Mouse (Mus musculus): ENCODE results near the gene Dennd5b. TPM values are rescaled to one million over a fixed set of nuclear protein-coding genes. Genes with fewer than 3 reads are reported as not detected.

Dennd5b gene
- polyA plus RNA-seq, 1 experiment from 2014 or later = 17.0 TPM

DNA sequence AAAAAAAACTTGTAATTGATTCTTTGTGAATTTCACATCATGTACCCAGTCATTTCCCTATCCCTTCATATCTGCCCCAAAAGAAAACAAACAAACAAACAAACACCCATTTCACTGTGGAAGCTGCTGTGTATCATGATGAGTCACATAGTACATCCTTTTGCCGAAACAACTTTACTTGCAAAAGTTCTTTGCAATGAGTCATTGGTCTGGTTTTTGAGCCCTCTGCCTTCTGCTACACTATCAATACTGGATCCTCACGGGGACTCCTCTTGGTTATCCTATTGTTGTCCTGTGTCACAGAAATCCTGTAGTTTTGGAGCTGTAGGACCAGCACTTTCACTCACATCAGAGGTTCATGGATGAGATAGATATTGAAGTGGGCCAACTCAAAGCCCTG lies 7.4 kb upstream of the Dennd5b start:
- Histone ChIP-seq H3K4me1 (ENCODE audit: control insufficient read depth, insufficient read depth, low read length) (no peaks in the 10 kb centered on the region), H3K27ac (ENCODE audit: low read depth, low read length) (no peak overlapping the region), H3K27me3 (ENCODE audit: control insufficient read depth, insufficient read depth, low read length) (no peaks in the 10 kb centered on the region), H3K4me2 (no peak overlapping the region), H3K36me3 (ENCODE audit: control insufficient read depth, insufficient read depth, low read length) (no peaks in the 10 kb centered on the region), H3K4me3 (ENCODE audit: low read depth, low read length) (no peak overlapping the region), H3K9me3 (ENCODE audit: control insufficient read depth, low read length) (no peaks in the 10 kb centered on the region), H3K9ac (ENCODE audit: low read length) (no peak overlapping the region)
- ATAC-seq (ENCODE audit: low FRiP score) (no peak), DNase-seq (ENCODE audit: low spot score, missing footprints) (no peak)
- 88% methylated on average over 2 of the region's 2 CpGs for WGBS

- no peaks in the 10 kb centered on the region for H3K27me3 ChIP-seq (ENCODE audit: control insufficient read depth, insufficient read depth, low read length)
- H3K4me1 ChIP-seq (ENCODE audit: control insufficient read depth, insufficient read depth, low read length) = no peaks in the 10 kb centered on the region
- H3K27ac ChIP-seq (ENCODE audit: low read depth, low read length) = no peak overlapping the region
- ATAC-seq (ENCODE audit: low FRiP score) = no peak
- no peak overlapping the region for H3K9ac ChIP-seq (ENCODE audit: low read length)
- H3K4me3 ChIP-seq (ENCODE audit: low read depth, low read length) = no peak overlapping the region
- H3K36me3 ChIP-seq (ENCODE audit: control insufficient read depth, insufficient read depth, low read length) = no peaks in the 10 kb centered on the region
- no peak overlapping the region for H3K4me2 ChIP-seq
- DNase-seq (ENCODE audit: low spot score, missing footprints) = no peak
- 78% methylated on average over 3 of the region's 3 CpGs for WGBS
- no peaks in the 10 kb centered on the region for H3K9me3 ChIP-seq (ENCODE audit: control insufficient read depth, low read length)
Observed at GRCm38 (mm10) chr6:149107615-149108014, 6.1 kb upstream of the Dennd5b start.

- Histone ChIP-seq H3K27me3 (ENCODE audit: control insufficient read depth, insufficient read depth, low read length) (no peaks in the 10 kb centered on the region), H3K4me2 (no peak overlapping the region), H3K9me3 (ENCODE audit: control insufficient read depth, low read length) (no peaks in the 10 kb centered on the region), H3K4me3 (ENCODE audit: low read depth, low read length) (no peak overlapping the region), H3K27ac (ENCODE audit: low read depth, low read length) (no peak overlapping the region), H3K4me1 (ENCODE audit: control insufficient read depth, insufficient read depth, low read length) (peaks cover 3% of the 10 kb centered on the region; the same call in 1 of the 2 replicates), H3K36me3 (ENCODE audit: control insufficient read depth, insufficient read depth, low read length) (no peaks in the 10 kb centered on the region), H3K9ac (ENCODE audit: low read length) (no peak overlapping the region)
- DNase-seq (ENCODE audit: low spot score, missing footprints) (no peak), ATAC-seq (ENCODE audit: low FRiP score) (no peak)
- WGBS = 98% methylated on average over 1 of the region's 1 CpGs
Observed at GRCm38 (mm10) chr6:149103451-149103850, 2.0 kb upstream of the Dennd5b start.

DNA sequence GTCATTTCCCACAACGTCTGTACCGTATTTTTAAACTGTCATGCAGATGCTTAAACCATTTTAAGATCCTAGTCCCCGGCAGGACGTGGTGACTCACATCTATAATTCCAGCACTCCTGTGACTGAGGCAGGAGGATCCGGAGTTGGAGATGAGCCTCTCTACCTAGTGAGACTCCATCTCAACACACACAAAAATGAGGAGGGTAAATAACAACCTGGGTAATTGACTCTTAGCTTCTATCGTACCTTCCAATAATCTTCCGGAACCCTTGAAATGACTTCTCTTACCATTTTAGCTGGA lies 413 bp upstream of the Dennd5b start:
- Histone ChIP-seq H3K4me2 (peak overlapping the region; percentile 77), H3K27ac (ENCODE audit: low read depth, low read length) (peak overlapping the region; percentile 97; the same call in 1 of the 2 replicates), H3K9ac (ENCODE audit: low read length) (peak overlapping the region; percentile 96), H3K27me3 (ENCODE audit: control insufficient read depth, insufficient read depth, low read length) (no peaks in the 10 kb centered on the region), H3K36me3 (ENCODE audit: control insufficient read depth, insufficient read depth, low read length) (no peaks in the 10 kb centered on the region), H3K4me3 (ENCODE audit: low read depth, low read length) (peak overlapping the region; percentile 86), H3K4me1 (ENCODE audit: control insufficient read depth, insufficient read depth, low read length) (peaks cover 3% of the 10 kb centered on the region; the same call in 1 of the 2 replicates), H3K9me3 (ENCODE audit: control insufficient read depth, low read length) (no peaks in the 10 kb centered on the region)
- ATAC-seq (ENCODE audit: low FRiP score) (peak; percentile 34), DNase-seq (ENCODE audit: low spot score, missing footprints) (no peak)
- 12% methylated on average over 7 of the region's 7 CpGs for WGBS

DNA sequence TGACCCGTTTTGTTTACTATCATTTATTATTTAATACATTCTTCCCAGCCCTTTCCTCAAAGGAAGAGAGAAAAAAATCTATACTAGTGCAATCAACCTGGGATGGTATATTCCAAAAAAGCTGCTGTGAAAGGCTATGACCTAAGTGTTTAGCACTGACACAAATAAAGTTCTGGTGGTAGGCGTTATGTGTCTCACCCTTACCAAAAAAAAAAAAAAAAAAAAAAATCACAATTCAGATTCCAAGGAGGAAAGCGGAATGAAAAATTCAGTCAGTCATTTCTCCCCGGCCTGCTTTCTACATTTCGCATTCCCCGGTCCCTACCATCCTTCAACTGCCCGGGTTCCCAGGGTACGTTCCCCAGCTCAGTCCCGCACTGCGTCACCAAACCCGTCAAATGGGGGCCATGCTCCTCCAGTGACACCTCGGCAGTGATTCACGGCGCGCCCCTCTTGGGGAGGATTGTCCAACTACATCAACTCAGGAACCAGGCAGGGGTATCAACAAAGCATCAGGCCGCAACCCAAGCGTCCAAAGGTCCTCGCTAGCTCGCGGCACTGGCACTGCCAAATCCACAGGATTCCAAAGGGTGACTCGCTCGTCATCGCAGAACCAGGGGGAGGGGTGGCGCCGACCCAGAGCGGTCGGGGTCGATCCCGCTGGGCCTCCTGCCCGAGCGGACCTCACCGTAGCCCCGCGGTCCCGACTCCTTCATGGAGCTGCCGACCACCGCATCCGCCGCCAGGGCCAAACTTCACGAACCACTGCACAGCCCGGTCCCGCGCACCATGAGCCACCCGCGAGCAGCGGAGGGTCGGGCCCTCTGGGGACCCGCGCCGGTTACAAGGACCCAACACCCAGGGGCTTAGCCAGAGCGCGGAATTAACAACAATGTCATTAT lies 1.1 kb downstream of the Dennd5b start:
- DNase-seq (ENCODE audit: low spot score, missing footprints) (peak; percentile 98), ATAC-seq (ENCODE audit: low FRiP score) (peak; percentile 73)
- Histone ChIP-seq H3K27me3 (ENCODE audit: control insufficient read depth, insufficient read depth, low read length) (no peaks in the 10 kb centered on the region), H3K9me3 (ENCODE audit: control insufficient read depth, low read length) (no peaks in the 10 kb centered on the region), H3K9ac (ENCODE audit: low read length) (peak overlapping the region; percentile 96), H3K4me1 (ENCODE audit: control insufficient read depth, insufficient read depth, low read length) (peaks cover 3% of the 10 kb centered on the region; the same call in 1 of the 2 replicates), H3K27ac (ENCODE audit: low read depth, low read length) (peak overlapping the region; percentile 97), H3K4me2 (peak overlapping the region; percentile 77), H3K4me3 (ENCODE audit: low read depth, low read length) (peak overlapping the region; percentile 86), H3K36me3 (ENCODE audit: control insufficient read depth, insufficient read depth, low read length) (no peaks in the 10 kb centered on the region)
- 2% methylated on average over 52 of the region's 52 CpGs for WGBS

- H3K4me3 ChIP-seq (ENCODE audit: low read depth, low read length) = no peak overlapping the region
Observed at GRCm38 (mm10) chr6:149098993-149099392, 2.5 kb downstream of the Dennd5b start.

DNA sequence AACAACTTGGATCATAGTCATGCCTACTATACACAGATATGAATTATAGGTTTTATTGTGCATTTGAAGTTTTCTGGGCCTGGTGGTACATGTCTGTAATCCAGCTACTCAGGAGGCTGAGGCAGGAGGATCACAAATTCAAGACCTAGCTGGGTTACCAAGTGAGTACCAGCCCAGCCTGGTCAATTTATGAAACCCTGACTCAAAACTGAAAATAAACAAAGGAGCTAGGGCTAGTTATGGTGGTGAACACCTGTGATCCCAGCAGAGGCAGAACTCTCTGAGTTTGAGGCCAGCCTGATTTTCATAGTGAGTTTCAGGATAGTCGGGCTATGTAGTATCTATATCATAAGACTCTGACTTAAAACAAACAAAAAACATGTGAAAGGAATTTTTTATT lies 4.2 kb downstream of the Dennd5b start:
- peaks cover 3% of the 10 kb centered on the region; the same call in 1 of the 2 replicates for H3K4me1 ChIP-seq (ENCODE audit: control insufficient read depth, insufficient read depth, low read length)
- H3K9ac ChIP-seq (ENCODE audit: low read length) = no peak overlapping the region
- 98% methylated on average over 1 of the region's 1 CpGs for WGBS
- H3K36me3 ChIP-seq (ENCODE audit: control insufficient read depth, insufficient read depth, low read length) = no peaks in the 10 kb centered on the region
- H3K4me3 ChIP-seq (ENCODE audit: low read depth, low read length) = no peak overlapping the region
- H3K4me2 ChIP-seq = no peak overlapping the region
- no peaks in the 10 kb centered on the region for H3K27me3 ChIP-seq (ENCODE audit: control insufficient read depth, insufficient read depth, low read length)
- DNase-seq (ENCODE audit: low spot score, missing footprints) (no peak), ATAC-seq (ENCODE audit: low FRiP score) (no peak)
- H3K27ac ChIP-seq (ENCODE audit: low read depth, low read length) = no peak overlapping the region
- H3K9me3 ChIP-seq (ENCODE audit: control insufficient read depth, low read length) = no peaks in the 10 kb centered on the region

More at GRCm38 (mm10) chr6:149098993-149099392, 2.5 kb downstream of the Dennd5b start:
- 0 out of 2 replicates have a peak overlapping the region, but pooled peaks have one; percentile 77 for H3K4me2 ChIP-seq
- no peak for DNase-seq (ENCODE audit: low spot score, missing footprints)
- no peaks in the 10 kb centered on the region for H3K36me3 ChIP-seq (ENCODE audit: control insufficient read depth, insufficient read depth, low read length)
- peaks cover 3% of the 10 kb centered on the region; the same call in 1 of the 2 replicates for H3K4me1 ChIP-seq (ENCODE audit: control insufficient read depth, insufficient read depth, low read length)
- ATAC-seq (ENCODE audit: low FRiP score) = no peak
- H3K9ac ChIP-seq (ENCODE audit: low read length) = no peak overlapping the region
- H3K27ac ChIP-seq (ENCODE audit: low read depth, low read length) = no peak overlapping the region
- no peaks in the 10 kb centered on the region for H3K27me3 ChIP-seq (ENCODE audit: control insufficient read depth, insufficient read depth, low read length)
- no peaks in the 10 kb centered on the region for H3K9me3 ChIP-seq (ENCODE audit: control insufficient read depth, low read length)

GRCm38 (mm10) chr6:149096233-149096632 lies 5.2 kb downstream of the Dennd5b start:
- Histone ChIP-seq H3K36me3 (ENCODE audit: control insufficient read depth, insufficient read depth, low read length) (no peaks in the 10 kb centered on the region), H3K4me3 (ENCODE audit: low read depth, low read length) (no peak overlapping the region), H3K9ac (ENCODE audit: low read length) (no peak overlapping the region), H3K9me3 (ENCODE audit: control insufficient read depth, low read length) (no peaks in the 10 kb centered on the region), H3K4me1 (ENCODE audit: control insufficient read depth, insufficient read depth, low read length) (peaks cover 3% of the 10 kb centered on the region; the same call in 1 of the 2 replicates), H3K27me3 (ENCODE audit: control insufficient read depth, insufficient read depth, low read length) (no peaks in the 10 kb centered on the region), H3K4me2 (no peak overlapping the region), H3K27ac (ENCODE audit: low read depth, low read length) (no peak overlapping the region)
- DNase-seq (ENCODE audit: low spot score, missing footprints) (no peak), ATAC-seq (ENCODE audit: low FRiP score) (no peak)
- WGBS = 88% methylated on average over 2 of the region's 2 CpGs

- 84% methylated on average over 6 of the region's 6 CpGs for WGBS
- ATAC-seq (ENCODE audit: low FRiP score) (no peak), DNase-seq (ENCODE audit: low spot score, missing footprints) (no peak)
- H3K36me3 ChIP-seq (ENCODE audit: control insufficient read depth, insufficient read depth, low read length) = no peaks in the 10 kb centered on the region
- H3K27me3 ChIP-seq (ENCODE audit: control insufficient read depth, insufficient read depth, low read length) = no peaks in the 10 kb centered on the region
- H3K9ac ChIP-seq (ENCODE audit: low read length) = no peak overlapping the region
- H3K4me1 ChIP-seq (ENCODE audit: control insufficient read depth, insufficient read depth, low read length) = peaks cover 3% of the 10 kb centered on the region; the same call in 1 of the 2 replicates
- H3K9me3 ChIP-seq (ENCODE audit: control insufficient read depth, low read length) = no peaks in the 10 kb centered on the region
- no peak overlapping the region for H3K27ac ChIP-seq (ENCODE audit: low read depth, low read length)
- no peak overlapping the region for H3K4me3 ChIP-seq (ENCODE audit: low read depth, low read length)
- H3K4me2 ChIP-seq = no peak overlapping the region
Observed at GRCm38 (mm10) chr6:149095389-149095788, 6.1 kb downstream of the Dennd5b start.

Data from midbrain, embryonic 11.5 days (tissue).